8 mouse cellular contexts compared by ENCODE assay signal in the genomic region with DNA sequence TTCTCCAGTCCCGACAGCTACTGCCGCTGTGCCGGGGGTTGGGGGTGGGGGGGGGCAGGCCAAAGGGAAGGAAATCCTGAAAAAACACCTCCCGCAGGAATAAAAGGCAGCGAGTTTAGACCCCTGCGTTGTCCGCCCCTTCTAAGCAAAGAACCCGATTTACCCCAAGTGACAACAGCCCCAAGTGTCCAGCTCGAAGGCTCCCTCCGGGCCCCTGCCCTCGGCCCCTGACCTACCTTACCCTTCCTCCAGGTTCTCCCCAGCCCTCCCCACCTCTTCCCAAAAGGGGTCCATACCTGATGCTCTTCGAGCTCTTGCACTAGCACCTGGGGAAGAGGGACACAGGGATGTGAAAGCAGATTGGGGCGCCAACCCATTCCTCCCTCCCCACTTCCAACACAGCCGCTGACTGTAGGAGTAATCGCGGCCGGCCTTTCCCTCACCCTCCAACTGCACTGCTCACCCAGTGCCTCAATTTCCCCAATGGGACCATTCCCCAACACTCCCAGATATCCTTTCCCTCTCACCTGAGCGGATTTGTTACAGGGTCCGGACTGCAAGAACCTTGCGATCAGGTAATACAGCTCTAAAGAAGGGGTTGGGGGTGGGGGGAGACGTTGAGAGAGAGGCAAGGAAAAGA. TPM values are rescaled to one million over a fixed set of nuclear protein-coding genes. Genes with fewer than 3 reads are reported as not detected.
DNase-seq lines count a peak whose midpoint lies in the region; ATAC-seq and TF ChIP-seq lines count a peak whose summit lies in the region.

No protein-coding gene starts in this region.

- WGBS in embryonic facial prominence, embryonic 10.5 days: 24% methylated on average over 21 of the region's 21 CpGs
- WGBS in heart, adult 2 months: 23% methylated on average over 21 of the region's 21 CpGs
- under 1% methylated on average over 21 of the region's 21 CpGs for WGBS in kidney, adult 2 months
- 15% methylated on average over 19 of the region's 21 CpGs for WGBS in stomach, embryonic 16.5 days

- TF ChIP-seq CTCF in heart, adult 2 months (IDR thresholded peaks at IDR 0.05): no peak
- no peak for TF ChIP-seq CTCF in kidney, adult 2 months (conservative IDR thresholded peaks at IDR 0.05; ENCODE audit: insufficient read depth, insufficient read length, low read depth, low read length)

- H3K4me1 ChIP-seq in embryonic facial prominence, embryonic 10.5 days: no peaks in the 10 kb centered on the region
- H3K4me1 ChIP-seq in heart, adult 2 months (ENCODE audit: control insufficient read depth, insufficient read depth, low read length): no peaks in the 10 kb centered on the region
- H3K4me1 ChIP-seq in kidney, adult 2 months (ENCODE audit: control insufficient read depth, insufficient read depth, low read length): no peaks in the 10 kb centered on the region
- no peaks in the 10 kb centered on the region for H3K4me1 ChIP-seq in stomach, embryonic 16.5 days (ENCODE audit: control insufficient read depth, insufficient read depth, low read length)

- intact Hi-C loops in heart, adult 2 months (cut with DNase I): loop anchor here (5.0 to 10.0 kb wide), 2 partner anchors 179 to 251 kb away; a partner anchor contains a TSS

- H3K27me3 ChIP-seq in embryonic facial prominence, embryonic 10.5 days (replicated peaks; ENCODE audit: low read depth, poor library complexity, severe bottlenecking): no peaks in the 10 kb centered on the region
- no peaks in the 10 kb centered on the region for H3K27me3 ChIP-seq in heart, adult 2 months (ENCODE audit: control insufficient read depth, insufficient read depth, low read length)
- H3K27me3 ChIP-seq in kidney, adult 2 months (replicated peaks; ENCODE audit: control insufficient read depth, insufficient read depth, low read length): no peaks in the 10 kb centered on the region
- H3K27me3 ChIP-seq in stomach, embryonic 16.5 days (ENCODE audit: control insufficient read depth, insufficient read depth, low read length): no peaks in the 10 kb centered on the region

- ATAC-seq in stomach, embryonic 16.5 days (ENCODE audit: insufficient read depth, low FRiP score): peak; percentile 26; the same call in 1 of the 2 replicates

- H3K36me3 ChIP-seq in embryonic facial prominence, embryonic 10.5 days (replicated peaks): no peaks in the 10 kb centered on the region
- no peaks in the 10 kb centered on the region for H3K36me3 ChIP-seq in heart, adult 2 months (ENCODE audit: control insufficient read depth, insufficient read depth, low read length)
- no peaks in the 10 kb centered on the region for H3K36me3 ChIP-seq in kidney, adult 2 months (ENCODE audit: control insufficient read depth, insufficient read depth, low read length)
- no peaks in the 10 kb centered on the region for H3K36me3 ChIP-seq in stomach, embryonic 16.5 days (ENCODE audit: control insufficient read depth, insufficient read depth, low read length)

- peak overlapping the region; percentile 47 for H3K4me2 ChIP-seq in stomach, embryonic 16.5 days (ENCODE audit: low read depth, low read length)

- peak overlapping the region; percentile 66 for H3K4me3 ChIP-seq in embryonic facial prominence, embryonic 10.5 days
- peak overlapping the region; percentile 61 for H3K4me3 ChIP-seq in heart, adult 2 months
- peak overlapping the region; percentile 76 for H3K4me3 ChIP-seq in kidney, adult 2 months (ENCODE audit: insufficient read depth, low read depth, low read length)
- H3K4me3 ChIP-seq in stomach, embryonic 16.5 days (replicated peaks; ENCODE audit: low read length): peak overlapping the region; percentile 57

- no peaks in the 10 kb centered on the region for H3K79me2 ChIP-seq in heart, adult 2 months (replicated peaks; ENCODE audit: control insufficient read depth, insufficient read depth, low read length)

- no peaks in the 10 kb centered on the region for H3K9me3 ChIP-seq in embryonic facial prominence, embryonic 10.5 days
- no peaks in the 10 kb centered on the region for H3K9me3 ChIP-seq in stomach, embryonic 16.5 days (replicated peaks; ENCODE audit: control insufficient read depth, low read length)

- peak overlapping the region; percentile 78 for H3K9ac ChIP-seq in heart, adult 2 months (ENCODE audit: low read depth, low read length)
- peak overlapping the region; percentile 72 for H3K9ac ChIP-seq in stomach, embryonic 16.5 days (ENCODE audit: low read length)

- no peak for TF ChIP-seq POLR2A in heart, adult 2 months (IDR thresholded peaks at IDR 0.05; ENCODE audit: insufficient read depth, low read depth, low read length)
- no peak for TF ChIP-seq POLR2A in kidney, adult 2 months (IDR thresholded peaks at IDR 0.05; ENCODE audit: low read depth, low read length)

- DNase-seq in 3T3-L1 (ENCODE audit: low read depth, low spot score) (peak; percentile 33), liver (peak; percentile 36)
- DNase-seq in adrenal gland, adult 8-10 months: peak; percentile 4
- peak; percentile 35 for DNase-seq in embryonic facial prominence, embryonic 10.5 days (ENCODE audit: low spot score)
- DNase-seq in heart, adult 2 months: peak; percentile 16 to 42
- peak; percentile 13 for DNase-seq in kidney, adult 2 months
- peak; percentile 1 to 4 for DNase-seq in natural killer cell, adult 2 months (ENCODE audit: low spot score in 2 of 2)

- H3K27ac ChIP-seq in embryonic facial prominence, embryonic 10.5 days (replicated peaks): peak overlapping the region; percentile 87
- H3K27ac ChIP-seq in heart, adult 2 months: peak overlapping the region; percentile 87
- H3K27ac ChIP-seq in kidney, adult 2 months (ENCODE audit: insufficient read depth, low read depth, low read length): peak overlapping the region; percentile 70; the same call in 1 of the 2 replicates
- peak overlapping the region; percentile 80 for H3K27ac ChIP-seq in stomach, embryonic 16.5 days (ENCODE audit: low read length)

- TF ChIP-seq EP300 in heart, adult 2 months (IDR thresholded peaks at IDR 0.05; ENCODE audit: insufficient read depth, low read depth, low read length): no peak

RNA-seq across cellular contexts. Expression of a gene that starts 0.7 kb away (rescaled TPM):
- total RNA-seq in adrenal gland, adult 8-10 months (2022): 1 to 10 TPM; 6.6 to 9.5 (median 8.2) TPM
- 4.4 and 4.8 TPM in 2 replicates for polyA plus RNA-seq in embryonic facial prominence, embryonic 10.5 days (2016; fragmentation: Nextera tagmentation; extraction: Ambion mirVana)
- total RNA-seq in heart, adult 2 months (2021): 1 to 10 TPM; 3.4 to 5.0 TPM
- polyA plus RNA-seq in heart, adult 2 months (2012; rRNA removed): 0.57 and 1.6 TPM in 2 replicates
- polyA plus RNA-seq in kidney, adult 2 months (2012; rRNA removed): 0.56 and 0.78 TPM in 2 replicates
- polyA plus RNA-seq in stomach, embryonic 16.5 days (2015; fragmentation: Nextera tagmentation; extraction: Ambion mirVana): 2.3 and 3.2 TPM in 2 replicates

Comparison
In these comparisons a context has a peak if more than half of its experiments do, and no peak if none do; other contexts are left out.
1. Peak in every context shown above with its lines: DNase-seq, ATAC-seq, H3K4me3 ChIP-seq and H3K27ac ChIP-seq.